Mouse (Mus musculus): ENCODE results near the gene Chka.
A peak's percentile ranks its signal among the peaks of the same experiment; 100 is the strongest.

Gene Chka

DNA sequence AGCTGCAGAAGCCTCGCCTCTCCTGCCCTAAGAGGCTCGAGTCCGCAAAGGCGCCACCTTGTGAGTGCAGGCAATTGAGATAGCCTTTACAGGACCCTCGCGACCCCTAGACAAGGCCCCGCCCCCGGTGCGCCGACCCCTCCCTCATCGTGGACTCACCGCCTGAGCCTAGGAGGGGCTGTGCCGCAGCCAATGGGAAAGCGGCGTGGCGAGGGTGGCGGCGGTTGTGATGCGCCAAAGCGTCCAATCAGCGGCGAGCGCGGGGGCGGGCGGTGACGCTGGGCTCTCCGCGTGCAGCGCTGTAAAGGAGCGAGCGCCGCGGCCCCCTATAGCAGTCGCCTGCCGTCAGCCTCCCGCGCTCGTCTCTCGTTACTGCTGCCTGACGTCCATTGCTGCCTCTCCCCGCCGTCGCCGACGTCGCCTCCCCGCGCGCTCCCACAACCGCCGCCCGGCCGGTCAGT is at the start of gene Chka:
Gene Chka, plus strand, starts transcription at position 272 of the 461 bp plus-strand sequence.
- DNase-seq (ENCODE audit: low read depth): peak; percentile 94

GRCm38 (mm10) chr19:3805526-3805925 is 46.0 kb upstream of the Chka start:
- DNase-seq (ENCODE audit: low read depth): no peak

GRCm38 (mm10) chr19:3810536-3811233 is 40.9 kb upstream of the Chka start:
- no peak for DNase-seq (ENCODE audit: low read depth)

- no peak for DNase-seq (ENCODE audit: low read depth)
Measured at GRCm38 (mm10) chr19:3814461-3814860, 37.1 kb upstream of the Chka start.

- no peak for DNase-seq (ENCODE audit: low read depth)
Measured at GRCm38 (mm10) chr19:3815824-3816223, 35.7 kb upstream of the Chka start.

- DNase-seq (ENCODE audit: low read depth): no peak
Measured at GRCm38 (mm10) chr19:3819080-3819479, 32.5 kb upstream of the Chka start.

- no peak for DNase-seq (ENCODE audit: low read depth)
Measured at GRCm38 (mm10) chr19:3819899-3820444, 31.6 kb upstream of the Chka start.

- no peak for DNase-seq (ENCODE audit: low read depth)
Measured at GRCm38 (mm10) chr19:3825044-3825443, 26.5 kb upstream of the Chka start.

GRCm38 (mm10) chr19:3829863-3830262 is 21.7 kb upstream of the Chka start:
- DNase-seq (ENCODE audit: low read depth): no peak

DNA sequence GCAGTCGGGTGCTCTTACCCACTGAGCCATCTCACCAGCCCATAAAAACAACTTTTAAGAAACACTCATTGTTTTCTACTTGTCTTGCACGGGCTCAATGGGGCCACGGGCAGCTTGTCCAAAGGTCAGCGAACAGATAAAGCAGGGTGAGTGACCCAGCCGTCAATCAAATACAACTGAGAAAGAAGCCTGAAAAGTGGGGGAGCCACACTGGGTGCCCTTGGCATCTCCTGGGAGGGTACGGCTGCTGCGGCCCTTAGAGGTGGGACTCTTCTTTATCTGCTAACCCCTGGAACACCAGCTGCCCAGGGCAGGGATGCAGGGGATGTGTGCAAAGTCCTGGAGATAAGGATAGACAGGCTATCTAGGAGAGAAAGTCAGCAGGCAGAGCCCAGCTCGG is 19.9 kb upstream of the Chka start:
- DNase-seq (ENCODE audit: low read depth): no peak

GRCm38 (mm10) chr19:3832851-3833353 is 18.7 kb upstream of the Chka start:
- DNase-seq (ENCODE audit: low read depth): peak; percentile 53

- DNase-seq (ENCODE audit: low read depth): no peak
Measured at GRCm38 (mm10) chr19:3834301-3834700, 17.3 kb upstream of the Chka start.

DNA sequence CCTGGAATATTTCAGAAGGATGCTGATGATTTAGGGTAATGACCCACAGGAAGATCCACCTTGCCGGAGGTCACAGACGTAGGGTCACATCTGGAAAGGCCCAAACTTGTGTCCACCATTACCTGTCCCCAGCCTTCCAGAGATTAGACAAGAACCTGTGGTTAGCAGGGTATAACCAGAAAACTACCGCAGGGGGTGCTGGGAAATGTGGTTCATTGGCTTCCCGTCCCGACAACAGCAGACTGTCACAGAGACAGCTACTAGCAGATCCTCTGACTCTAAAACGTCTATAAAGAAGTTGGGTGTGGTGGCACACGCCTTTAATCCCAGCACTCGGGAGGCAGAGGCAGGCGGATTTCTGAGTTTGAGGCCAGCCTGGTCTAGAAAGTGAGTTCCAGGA is 14.8 kb upstream of the Chka start:
- no peak for DNase-seq (ENCODE audit: low read depth)

GRCm38 (mm10) chr19:3838931-3839330 is 12.6 kb upstream of the Chka start:
- DNase-seq (ENCODE audit: low read depth): no peak

DNA sequence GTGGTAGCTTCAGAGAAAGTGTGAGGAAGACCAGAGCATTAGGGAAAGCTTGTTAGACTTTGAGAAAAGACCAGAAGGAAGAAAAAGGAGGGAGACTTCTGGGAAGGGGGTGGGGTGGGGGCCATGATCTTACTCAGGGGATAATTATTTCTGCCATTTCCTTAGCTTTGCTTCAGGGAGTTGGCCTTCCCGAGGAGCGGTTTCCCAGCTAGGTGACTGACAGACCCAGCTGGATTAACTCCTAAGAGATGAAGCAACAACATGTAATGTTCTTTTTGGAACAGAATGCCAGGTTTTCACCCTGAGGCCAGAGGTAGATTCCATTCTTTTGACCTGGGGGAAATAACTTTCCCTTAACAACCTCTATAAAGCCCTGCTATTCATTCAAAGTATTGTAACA is 11.9 kb upstream of the Chka start:
- DNase-seq (ENCODE audit: low read depth): no peak

GRCm38 (mm10) chr19:3840214-3840651 is 11.3 kb upstream of the Chka start:
- DNase-seq (ENCODE audit: low read depth): no peak

- no peak for DNase-seq (ENCODE audit: low read depth)
Measured at GRCm38 (mm10) chr19:3840685-3841084, 10.9 kb upstream of the Chka start.

- DNase-seq (ENCODE audit: low read depth): no peak
Measured at GRCm38 (mm10) chr19:3842359-3843148, 9.0 kb upstream of the Chka start.

- no peak for DNase-seq (ENCODE audit: low read depth)
Measured at GRCm38 (mm10) chr19:3843629-3844028, 7.9 kb upstream of the Chka start.

DNA sequence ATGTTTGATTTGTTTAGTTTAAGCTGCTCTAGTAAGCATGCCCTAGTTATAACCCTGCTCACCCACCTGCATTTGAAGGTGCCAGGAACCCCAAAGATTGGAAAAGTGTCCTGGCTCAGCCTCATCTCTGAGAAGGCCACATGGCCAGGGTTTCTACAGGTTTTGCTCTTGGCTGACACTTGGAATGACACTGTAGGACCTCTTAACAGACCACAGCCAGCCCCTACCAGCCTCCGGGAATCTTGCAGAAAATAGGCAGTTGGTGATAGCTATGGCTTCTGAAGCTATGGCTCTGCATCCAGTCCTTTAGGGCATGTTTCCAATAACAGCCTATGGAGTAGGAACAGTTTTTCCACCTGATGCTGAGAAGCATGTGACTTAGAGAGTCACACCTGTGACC is 6.7 kb upstream of the Chka start:
- no peak for DNase-seq (ENCODE audit: low read depth)

DNA sequence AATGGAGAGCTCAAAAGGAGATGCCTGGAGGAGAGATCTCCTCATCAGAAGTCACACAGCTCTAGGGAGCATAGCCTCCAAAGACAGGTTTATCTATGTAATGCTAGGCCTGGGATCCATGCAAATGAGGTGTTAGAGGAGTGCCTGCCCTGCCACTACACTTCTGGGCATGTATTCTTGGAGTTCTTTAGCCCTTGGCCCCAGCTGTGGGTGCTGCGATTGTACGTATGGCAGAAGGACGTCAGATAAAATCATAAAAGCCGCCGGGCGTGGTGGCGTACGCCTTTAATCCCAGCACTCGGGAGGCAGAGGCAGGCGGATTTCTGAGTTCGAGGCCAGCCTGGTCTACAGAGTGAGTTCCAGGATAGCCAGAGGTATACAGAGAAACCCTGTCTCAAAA is 6.2 kb upstream of the Chka start:
- DNase-seq (ENCODE audit: low read depth): no peak

DNA sequence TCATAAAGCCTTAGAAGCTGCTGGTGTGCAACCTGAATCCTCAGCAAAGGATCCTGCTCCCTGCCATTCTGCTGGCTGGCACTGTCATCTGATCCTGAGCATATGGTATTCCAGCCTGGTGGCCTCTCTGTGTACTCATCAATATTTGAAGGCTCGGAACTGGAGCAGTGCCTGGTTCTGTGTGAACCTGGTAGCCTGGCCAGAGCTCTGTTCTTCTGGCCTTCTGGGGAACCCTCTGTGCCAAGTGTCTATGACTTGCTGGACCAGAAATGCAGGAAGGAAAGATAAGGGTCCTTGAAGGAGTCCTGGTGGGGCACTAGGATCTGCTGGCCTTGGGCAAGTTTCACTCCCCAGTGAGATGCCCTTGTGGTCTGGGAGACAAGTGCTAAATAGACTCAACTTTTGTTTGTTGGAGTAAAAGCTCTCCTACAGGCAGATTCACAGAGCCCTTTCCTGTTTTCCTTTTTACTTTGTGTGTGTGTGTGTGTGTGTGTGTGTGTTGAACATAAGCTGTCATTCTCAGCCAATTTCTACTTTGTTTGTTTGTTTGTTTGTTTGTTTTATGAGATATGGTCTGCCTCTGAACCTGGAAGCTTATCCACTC is 5.7 kb upstream of the Chka start:
- no peak for DNase-seq (ENCODE audit: low read depth)
